Mouse (Mus musculus) granulocyte monocyte progenitor cell, adult 5-6 weeks (primary cell): ENCODE data around the gene Pam16. TPM values are rescaled to one million over a fixed set of nuclear protein-coding genes. Genes with fewer than 3 reads are reported as not detected.

Source experiments
- total RNA-seq, 2 experiments: library from RNA; stranded (forward) in 1 of 2; stranded (reverse) in 1 of 2; fragments of 200-712, 200-1000 nt in 1 of 2; fragments of >200 nt in 1 of 2; fragmentation: Nextera tagmentation in 1 of 2; gene quantifications; 2 replicates each; pipeline ENCODE4 v1.2.3; 2014 to 2017

Pam16 gene
- total RNA-seq, 2 experiments from 2014 or later: 42.3 to 50.0 TPM

Other genes with a start within 250 kb of the Pam16 start
- gene Adcy9, start 204.5 kb downstream of the Pam16 start, total RNA-seq (2014; fragmentation: Nextera tagmentation): 1.5 and 2.9 TPM in 2 replicates
- 2.5 and 4.7 TPM in 2 replicates for gene Adcy9, start 204.5 kb downstream of the Pam16 start, total RNA-seq (2017)
- 16.1 and 16.3 TPM in 2 replicates for gene Srl, start 83.2 kb downstream of the Pam16 start, total RNA-seq (2014; fragmentation: Nextera tagmentation)
- gene Srl, start 83.2 kb downstream of the Pam16 start, total RNA-seq (2017): 8.2 and 29.9 TPM in 2 replicates
- 34.8 and 46.6 TPM in 2 replicates for gene Tfap4, start 65.1 kb downstream of the Pam16 start, total RNA-seq (2014; fragmentation: Nextera tagmentation)
- 36.4 and 47.6 TPM in 2 replicates for gene Tfap4, start 65.1 kb downstream of the Pam16 start, total RNA-seq (2017)
- gene Glis2, start 30.3 kb downstream of the Pam16 start, total RNA-seq (2014; fragmentation: Nextera tagmentation): 2.1 and 2.8 TPM in 2 replicates
- gene Glis2, start 30.3 kb downstream of the Pam16 start, total RNA-seq (2017): 0.39 TPM in 1 of 2 replicates, not detected in the other
- not detected in 2 replicates for gene Vasn, start 15.0 kb upstream of the Pam16 start, total RNA-seq (2014; fragmentation: Nextera tagmentation)
- 0.67 TPM in 1 of 2 replicates, not detected in the other for gene Vasn, start 15.0 kb upstream of the Pam16 start, total RNA-seq (2017)
- 41.9 and 45.8 TPM in 2 replicates for gene Dnaja3, start 15.0 kb upstream of the Pam16 start, total RNA-seq (2014; fragmentation: Nextera tagmentation)
- gene Dnaja3, start 15.0 kb upstream of the Pam16 start, total RNA-seq (2017): 60.9 and 66.4 TPM in 2 replicates
- 115 and 187 TPM in 2 replicates for gene Coro7, start 54.8 kb upstream of the Pam16 start, total RNA-seq (2014; fragmentation: Nextera tagmentation)
- gene Coro7, start 54.8 kb upstream of the Pam16 start, total RNA-seq (2017): 39.8 and 58.1 TPM in 2 replicates
- gene Nmral1, start 94.4 kb upstream of the Pam16 start, total RNA-seq (2014; fragmentation: Nextera tagmentation): 50.8 and 61.6 TPM in 2 replicates
- 75.7 and 82.9 TPM in 2 replicates for gene Nmral1, start 94.4 kb upstream of the Pam16 start, total RNA-seq (2017)
- gene Hmox2, start 101.4 kb upstream of the Pam16 start, total RNA-seq (2014; fragmentation: Nextera tagmentation): 70.2 and 73.0 TPM in 2 replicates
- 77.2 and 95.9 TPM in 2 replicates for gene Hmox2, start 101.4 kb upstream of the Pam16 start, total RNA-seq (2017)
- gene Cdip1, start 165.3 kb upstream of the Pam16 start, total RNA-seq (2014; fragmentation: Nextera tagmentation): 22.2 and 26.0 TPM in 2 replicates
- 11.4 and 13.1 TPM in 2 replicates for gene Cdip1, start 165.3 kb upstream of the Pam16 start, total RNA-seq (2017)
- not detected in 2 replicates for gene 4930562C15Rik, start 210.4 kb upstream of the Pam16 start, total RNA-seq (2014; fragmentation: Nextera tagmentation)
- 0.65 TPM in 1 of 2 replicates, not detected in the other for gene 4930562C15Rik, start 210.4 kb upstream of the Pam16 start, total RNA-seq (2017)